Mouse (Mus musculus) stomach, embryonic 16.5 days (tissue): ENCODE results near the gene Morf4l2. TPM values are rescaled to one million over a fixed set of nuclear protein-coding genes. Genes with fewer than 3 reads are reported as not detected.

Experiments
- ATAC-seq: fragments of 200-750 bp; cut with Nextera tagmentation; 2 replicates; pipeline ENCODE4 v1.8.0; 2017; ENCODE audit warnings: moderate number of reproducible peaks, moderate TSS enrichment; ENCODE audit not compliant: insufficient read depth, low FRiP score
- H3K27ac ChIP-seq: fragments of 300-500 bp; sonication (generic); 2 replicates; pipeline ENCODE4 v1.5.1; 2014; ENCODE audit warnings: low read length
- H3K27me3 ChIP-seq: fragments of 300-500 bp; sonication (generic); 2 replicates; pipeline ENCODE4 v1.6.1; 2014; ENCODE audit warnings: low read length, control low read depth, mixed read lengths; ENCODE audit not compliant: control insufficient read depth, insufficient read depth
- H3K36me3 ChIP-seq: fragments of 300-500 bp; sonication (generic); 2 replicates; pipeline ENCODE4 v1.6.1; 2014; ENCODE audit warnings: low read length; ENCODE audit not compliant: control insufficient read depth, insufficient read depth
- H3K4me1 ChIP-seq: fragments of 300-500 bp; sonication (generic); 2 replicates; pipeline ENCODE4 v1.6.1; 2014; ENCODE audit warnings: low read length, control low read depth, mixed read lengths; ENCODE audit not compliant: control insufficient read depth, insufficient read depth
- H3K4me2 ChIP-seq: fragments of 300-500 bp; sonication (generic); 2 replicates; pipeline ENCODE4 v1.6.1; 2014; ENCODE audit warnings: low read depth, low read length, mixed read lengths
- H3K4me3 ChIP-seq: fragments of 300-500 bp; sonication (generic); replicated peaks from 2 replicates; pipeline ENCODE4 v1.5.1; 2014; ENCODE audit warnings: mild to moderate bottlenecking, low read length
- H3K9ac ChIP-seq: fragments of 300-500 bp; sonication (generic); 2 replicates; pipeline ENCODE4 v1.6.1; 2014; ENCODE audit warnings: low read length
- H3K9me3 ChIP-seq: fragments of 300-500 bp; sonication (generic); replicated peaks from 2 replicates; pipeline ENCODE4 v1.6.1; 2016; ENCODE audit warnings: low read length, control low read depth; ENCODE audit not compliant: control insufficient read depth
- WGBS: fragments of 180-500 bp; shearing (Covaris S2); extraction: QIAGEN DNeasy Blood & Tissue Kit; methylation state at CpG from one replicate; pipeline ENCODE4 v1.1.7; 2014; 5-methylcytosine and 5-hydroxymethylcytosine counted together
- polyA plus RNA-seq: library from polyadenylated mRNA; unstranded; fragments of >200 nt; fragmentation: Nextera tagmentation; extraction: Ambion mirVana; gene quantifications from 2 replicates; pipeline ENCODE4 v1.2.1, GENCODE M21; 2015

Gene Morf4l2
- 496 and 508 TPM in 2 replicates for polyA plus RNA-seq

- 86% methylated on average over 12 of the region's 12 CpGs for WGBS
- Histone ChIP-seq H3K9ac (peak within 1 kb of the TSS; percentile 71), H3K27me3 (no peaks in the 10 kb centered on the region), H3K4me2 (peak within 1 kb of the TSS; percentile 56), H3K4me1 (peaks cover 2% of the 10 kb centered on the region; the same call in 1 of the 2 replicates), H3K27ac (peak within 1 kb of the TSS; percentile 94), H3K36me3 (no peaks in the 10 kb centered on the region), H3K9me3 (no peaks in the 10 kb centered on the region), H3K4me3 (peak within 1 kb of the TSS; percentile 51)
- ATAC-seq, result no peak
Observed at GRCm38 (mm10) chrX:136743459-136743858, at the start of gene Morf4l2. Gene Morf4l2 (minus strand): TSS chrX:136743690.

- Histone ChIP-seq H3K27me3 (no peaks in the 10 kb centered on the region), H3K9ac (no peak overlapping the region), H3K27ac (no peak overlapping the region), H3K4me1 (no peaks in the 10 kb centered on the region), H3K36me3 (no peaks in the 10 kb centered on the region), H3K9me3 (no peaks in the 10 kb centered on the region), H3K4me3 (no peak overlapping the region), H3K4me2 (no peak overlapping the region)
- no peak for ATAC-seq
- 56% methylated on average over 4 of the region's 4 CpGs for WGBS
Observed at GRCm38 (mm10) chrX:136789446-136789845, 46.0 kb upstream of the Morf4l2 start.

- Histone ChIP-seq H3K4me3 (no peak within 1 kb of the TSS), H3K9ac (no peak within 1 kb of the TSS), H3K9me3 (no peaks in the 10 kb centered on the region), H3K27ac (no peak within 1 kb of the TSS), H3K36me3 (no peaks in the 10 kb centered on the region), H3K4me1 (no peaks in the 10 kb centered on the region), H3K27me3 (no peaks in the 10 kb centered on the region), H3K4me2 (no peak within 1 kb of the TSS)
- no peak for ATAC-seq
- 73% methylated on average over 3 of the region's 3 CpGs for WGBS
Observed at GRCm38 (mm10) chrX:136780041-136780440, 36.6 kb upstream of the Morf4l2 start, which contains the start of gene Glra4. Gene Glra4 (minus strand): TSS chrX:136780141.

GRCm38 (mm10) chrX:136779262-136779661 is 35.8 kb upstream of the Morf4l2 start:
- Histone ChIP-seq H3K4me2 (no peak overlapping the region), H3K4me1 (no peaks in the 10 kb centered on the region), H3K9me3 (no peaks in the 10 kb centered on the region), H3K9ac (no peak overlapping the region), H3K27ac (no peak overlapping the region), H3K27me3 (no peaks in the 10 kb centered on the region), H3K36me3 (no peaks in the 10 kb centered on the region), H3K4me3 (no peak overlapping the region)
- ATAC-seq, result no peak
- WGBS, result 71% methylated on average over 2 of the region's 2 CpGs

GRCm38 (mm10) chrX:136778046-136778445 is 34.6 kb upstream of the Morf4l2 start:
- no peak overlapping the region for H3K9ac ChIP-seq
- no peaks in the 10 kb centered on the region for H3K9me3 ChIP-seq
- H3K4me3 ChIP-seq, result no peak overlapping the region
- ATAC-seq, result no peak
- no peak overlapping the region for H3K27ac ChIP-seq
- H3K4me2 ChIP-seq, result no peak overlapping the region
- 66% methylated on average over 3 of the region's 3 CpGs for WGBS
- H3K36me3 ChIP-seq, result no peaks in the 10 kb centered on the region
- H3K4me1 ChIP-seq, result no peaks in the 10 kb centered on the region
- no peaks in the 10 kb centered on the region for H3K27me3 ChIP-seq

GRCm38 (mm10) chrX:136773035-136773434 is 29.5 kb upstream of the Morf4l2 start:
- ATAC-seq, result no peak
- H3K27ac ChIP-seq, result no peak overlapping the region

GRCm38 (mm10) chrX:136761103-136762074 is 17.9 kb upstream of the Morf4l2 start:
- ATAC-seq, result no peak
- Histone ChIP-seq H3K36me3 (no peaks in the 10 kb centered on the region), H3K4me1 (no peaks in the 10 kb centered on the region), H3K27ac (no peak overlapping the region), H3K4me3 (no peak overlapping the region), H3K27me3 (no peaks in the 10 kb centered on the region; the same call in 1 of the 2 replicates), H3K9me3 (no peaks in the 10 kb centered on the region), H3K9ac (no peak overlapping the region), H3K4me2 (no peak overlapping the region)
- 63% methylated on average over 11 of the region's 11 CpGs for WGBS

More at GRCm38 (mm10) chrX:136773035-136773434, 29.5 kb upstream of the Morf4l2 start:
- H3K9ac ChIP-seq, result no peak overlapping the region
- no peaks in the 10 kb centered on the region for H3K27me3 ChIP-seq
- H3K36me3 ChIP-seq, result no peaks in the 10 kb centered on the region
- H3K4me2 ChIP-seq, result no peak overlapping the region
- H3K4me3 ChIP-seq, result no peak overlapping the region
- 73% methylated on average over 1 of the region's 1 CpGs for WGBS
- no peaks in the 10 kb centered on the region for H3K4me1 ChIP-seq
- no peaks in the 10 kb centered on the region for H3K9me3 ChIP-seq

- 87% methylated on average over 3 of the region's 3 CpGs for WGBS
- Histone ChIP-seq H3K9me3 (no peaks in the 10 kb centered on the region), H3K4me2 (no peak overlapping the region), H3K27me3 (no peaks in the 10 kb centered on the region; the same call in 1 of the 2 replicates), H3K9ac (no peak overlapping the region), H3K4me3 (no peak overlapping the region), H3K36me3 (no peaks in the 10 kb centered on the region), H3K27ac (no peak overlapping the region), H3K4me1 (no peaks in the 10 kb centered on the region)
- ATAC-seq, result no peak
Observed at GRCm38 (mm10) chrX:136755464-136755863, 12.0 kb upstream of the Morf4l2 start.

GRCm38 (mm10) chrX:136749329-136749728 is 5.8 kb upstream of the Morf4l2 start:
- H3K4me1 ChIP-seq, result no peaks in the 10 kb centered on the region
- H3K27me3 ChIP-seq, result no peaks in the 10 kb centered on the region
- no peak overlapping the region for H3K4me3 ChIP-seq
- H3K9ac ChIP-seq, result no peak overlapping the region
- no peak overlapping the region for H3K4me2 ChIP-seq
- ATAC-seq, result no peak
- H3K36me3 ChIP-seq, result no peaks in the 10 kb centered on the region
- no peaks in the 10 kb centered on the region for H3K9me3 ChIP-seq
- H3K27ac ChIP-seq, result no peak overlapping the region
- 66% methylated on average over 4 of the region's 4 CpGs for WGBS
